Mouse (Mus musculus): ENCODE measurements around the gene Slc12a1. TPM values are rescaled to one million over a fixed set of nuclear protein-coding genes. Genes with fewer than 3 reads are reported as not detected.
"Not testable (repeated sequence)": the region's sequence is repeated elsewhere in the genome, so short reads cannot be mapped to it uniquely, and the experiment has no call there.

Gene Slc12a1
- not detected in 2 replicates for polyA plus RNA-seq (2014; fragmentation: Nextera tagmentation; extraction: Ambion mirVana)

DNA sequence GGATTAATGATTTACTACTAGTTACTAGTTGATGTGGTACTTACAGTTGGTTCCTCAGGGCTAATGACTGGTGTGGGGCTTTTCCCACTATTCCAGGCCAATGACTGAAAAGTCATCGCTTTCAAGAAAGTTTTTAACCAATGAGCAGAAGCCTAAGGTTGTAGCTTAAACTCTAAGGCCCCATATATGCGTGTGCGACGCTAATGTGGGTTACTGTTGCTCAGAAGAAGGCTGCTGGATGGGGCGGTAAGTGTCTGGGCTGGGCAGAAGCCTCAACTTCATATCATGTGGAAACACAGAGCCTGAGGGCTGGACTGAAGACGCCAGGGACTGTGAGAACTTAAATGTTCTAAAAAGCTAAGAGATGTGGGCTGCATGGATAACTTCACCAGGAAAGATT lies at the start of gene Slc12a1:
Gene Slc12a1 (plus strand): TSS at position 118 of the 400 bp plus-strand sequence.
- Histone ChIP-seq H3K4me3 (ENCODE audit: low read depth, low read length) (no peak within 1 kb of the TSS), H3K9me3 (ENCODE audit: control insufficient read depth, low read depth, low read length) (no peaks in the 10 kb centered on the region), H3K4me2 (replicated peaks; ENCODE audit: low read depth, low read length) (no peak within 1 kb of the TSS), H3K27me3 (ENCODE audit: control insufficient read depth, insufficient read depth, low read length) (no peaks in the 10 kb centered on the region), H3K27ac (ENCODE audit: low read length) (no peak within 1 kb of the TSS), H3K36me3 (ENCODE audit: control insufficient read depth, insufficient read depth, low read length) (no peaks in the 10 kb centered on the region), H3K9ac (replicated peaks; ENCODE audit: low read depth, low read length) (no peak within 1 kb of the TSS), H3K4me1 (ENCODE audit: control insufficient read depth, insufficient read depth, low read length) (no peaks in the 10 kb centered on the region)
- no peak for ATAC-seq (ENCODE audit: insufficient number of reproducible peaks, insufficient read depth, low FRiP score, low read depth)
- 81% methylated on average over 6 of the region's 6 CpGs for WGBS

DNA sequence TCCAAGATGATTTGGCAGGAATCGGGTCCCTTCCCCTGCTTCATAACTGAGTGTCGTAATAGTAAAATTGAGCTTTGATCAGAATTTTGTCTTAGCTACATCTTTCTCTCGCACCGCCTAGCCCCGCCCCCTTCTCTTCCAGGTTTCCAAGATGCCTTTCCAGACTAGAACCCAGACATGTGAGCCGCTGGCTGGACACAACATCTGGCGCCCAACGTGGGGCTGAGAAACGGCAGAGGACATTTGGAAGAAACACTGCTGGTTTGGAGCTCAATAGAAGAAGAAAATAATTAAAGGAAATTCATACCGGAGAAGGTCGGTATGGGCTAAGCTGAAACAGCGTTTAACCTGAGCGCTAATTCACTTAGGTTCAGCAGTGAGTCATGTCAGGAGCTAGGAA lies 47.8 kb upstream of the Slc12a1 start:
- H3K27me3 ChIP-seq (ENCODE audit: control insufficient read depth, insufficient read depth, low read length); ATAC-seq (ENCODE audit: insufficient number of reproducible peaks, insufficient read depth, low FRiP score, low read depth); H3K4me2 ChIP-seq (replicated peaks; ENCODE audit: low read depth, low read length); H3K9me3 ChIP-seq (ENCODE audit: control insufficient read depth, low read depth, low read length); H3K4me3 ChIP-seq (ENCODE audit: low read depth, low read length); H3K9ac ChIP-seq (replicated peaks; ENCODE audit: low read depth, low read length); H3K27ac ChIP-seq (ENCODE audit: low read length); H3K4me1 ChIP-seq (ENCODE audit: control insufficient read depth, insufficient read depth, low read length): not testable (repeated sequence)
- H3K36me3 ChIP-seq (ENCODE audit: control insufficient read depth, insufficient read depth, low read length): peaks cover 19% of the 10 kb centered on the region
- WGBS: 98% methylated on average over 13 of the region's 13 CpGs

DNA sequence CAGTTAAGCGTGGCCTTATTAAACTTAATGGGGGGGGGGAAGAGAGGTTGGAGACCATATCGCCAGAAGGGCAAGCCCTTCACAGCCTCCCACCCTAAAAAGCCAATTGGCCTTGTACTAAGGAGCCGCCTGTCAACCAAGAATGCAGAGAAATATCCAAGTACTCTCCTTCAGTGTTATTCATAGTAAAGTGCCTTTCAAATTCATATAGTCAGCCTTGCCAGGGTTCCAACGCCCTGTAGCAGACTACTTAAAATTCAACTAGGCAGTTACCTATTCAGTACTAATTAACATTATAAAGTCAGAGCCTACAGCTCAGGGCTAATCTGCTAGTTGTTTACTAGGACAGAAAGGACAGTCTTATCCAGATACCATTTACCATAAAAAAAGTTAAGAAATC lies 45.8 kb upstream of the Slc12a1 start:
- H3K9me3 ChIP-seq (ENCODE audit: control insufficient read depth, low read depth, low read length); H3K9ac ChIP-seq (replicated peaks; ENCODE audit: low read depth, low read length); ATAC-seq (ENCODE audit: insufficient number of reproducible peaks, insufficient read depth, low FRiP score, low read depth); H3K27me3 ChIP-seq (ENCODE audit: control insufficient read depth, insufficient read depth, low read length); H3K27ac ChIP-seq (ENCODE audit: low read length); H3K4me1 ChIP-seq (ENCODE audit: control insufficient read depth, insufficient read depth, low read length); H3K4me2 ChIP-seq (replicated peaks; ENCODE audit: low read depth, low read length); H3K4me3 ChIP-seq (ENCODE audit: low read depth, low read length): not testable (repeated sequence)
- H3K36me3 ChIP-seq (ENCODE audit: control insufficient read depth, insufficient read depth, low read length): peaks cover 14% of the 10 kb centered on the region
- WGBS: 97% methylated on average over 4 of the region's 4 CpGs

DNA sequence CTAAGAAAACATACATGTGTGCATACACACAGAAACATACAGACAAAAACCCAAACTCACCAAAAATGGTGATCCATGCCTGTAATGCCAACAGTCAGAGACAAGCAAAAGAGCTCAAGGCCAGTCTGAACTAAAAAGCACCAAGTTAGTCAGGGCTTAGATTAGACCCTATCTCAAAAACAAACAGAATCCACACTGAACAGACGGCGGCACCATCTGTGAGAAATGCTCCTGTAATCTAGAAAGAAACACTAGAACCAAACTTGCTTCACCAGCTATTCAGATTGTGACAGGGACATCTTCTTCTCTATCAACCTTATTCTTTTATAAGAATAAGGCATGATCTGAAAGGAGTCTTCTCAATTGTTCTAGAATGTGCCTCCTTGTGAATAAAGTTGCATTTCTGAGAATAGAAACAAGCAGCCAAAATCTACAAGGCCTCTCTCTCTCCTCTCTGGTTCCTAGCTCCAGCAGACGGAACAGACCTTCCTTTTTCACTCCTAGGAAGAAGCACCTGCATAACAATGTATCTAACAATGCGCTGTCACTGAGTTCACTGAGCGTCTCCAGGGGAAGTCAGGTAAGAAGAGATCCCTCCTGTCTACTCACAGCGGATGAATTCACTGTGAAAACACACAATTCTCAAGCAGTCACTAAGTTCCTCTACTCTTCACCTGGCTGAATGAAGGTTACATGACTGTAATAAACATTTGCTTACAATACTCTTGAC lies 32.8 kb upstream of the Slc12a1 start:
- no peak overlapping the region for H3K4me3 ChIP-seq (ENCODE audit: low read depth, low read length)
- peaks cover 9% of the 10 kb centered on the region for H3K36me3 ChIP-seq (ENCODE audit: control insufficient read depth, insufficient read depth, low read length)
- 87% methylated on average over 6 of the region's 6 CpGs for WGBS
- H3K27ac ChIP-seq (ENCODE audit: low read length): no peak overlapping the region
- no peaks in the 10 kb centered on the region for H3K27me3 ChIP-seq (ENCODE audit: control insufficient read depth, insufficient read depth, low read length)
- H3K4me1 ChIP-seq (ENCODE audit: control insufficient read depth, insufficient read depth, low read length): peaks cover 12% of the 10 kb centered on the region; the same call in 1 of the 2 replicates
- no peak for ATAC-seq (ENCODE audit: insufficient number of reproducible peaks, insufficient read depth, low FRiP score, low read depth)
- H3K4me2 ChIP-seq (replicated peaks; ENCODE audit: low read depth, low read length): no peak overlapping the region
- no peaks in the 10 kb centered on the region for H3K9me3 ChIP-seq (ENCODE audit: control insufficient read depth, low read depth, low read length)
- no peak overlapping the region for H3K9ac ChIP-seq (replicated peaks; ENCODE audit: low read depth, low read length)

DNA sequence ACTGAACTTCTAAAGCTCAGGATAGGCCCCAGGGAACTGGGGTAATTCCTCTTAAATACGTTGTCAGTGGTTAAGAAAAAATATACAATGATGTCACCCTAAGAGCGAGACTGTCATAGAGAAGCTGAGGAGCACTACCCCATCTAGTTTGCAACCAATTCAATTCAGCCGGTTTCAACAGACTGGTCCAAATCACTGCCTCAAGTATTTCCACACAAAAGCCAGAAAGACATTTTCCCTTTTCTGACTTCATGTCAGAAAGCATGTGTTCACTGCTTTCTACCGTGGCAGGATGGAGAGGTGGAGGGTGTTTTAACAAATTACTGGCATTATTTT lies 30.0 kb upstream of the Slc12a1 start:
- Histone ChIP-seq H3K9me3 (ENCODE audit: control insufficient read depth, low read depth, low read length) (no peaks in the 10 kb centered on the region), H3K27ac (ENCODE audit: low read length) (peak overlapping the region; percentile 85), H3K9ac (replicated peaks; ENCODE audit: low read depth, low read length) (peak overlapping the region; percentile 89), H3K4me3 (ENCODE audit: low read depth, low read length) (peak overlapping the region; percentile 63), H3K4me1 (ENCODE audit: control insufficient read depth, insufficient read depth, low read length) (peaks cover 12% of the 10 kb centered on the region; the same call in 1 of the 2 replicates), H3K36me3 (ENCODE audit: control insufficient read depth, insufficient read depth, low read length) (no peaks in the 10 kb centered on the region), H3K4me2 (replicated peaks; ENCODE audit: low read depth, low read length) (peak overlapping the region; percentile 60), H3K27me3 (ENCODE audit: control insufficient read depth, insufficient read depth, low read length) (no peaks in the 10 kb centered on the region)
- WGBS: 5% methylated on average over 4 of the region's 4 CpGs
- ATAC-seq (ENCODE audit: insufficient number of reproducible peaks, insufficient read depth, low FRiP score, low read depth): no peak

DNA sequence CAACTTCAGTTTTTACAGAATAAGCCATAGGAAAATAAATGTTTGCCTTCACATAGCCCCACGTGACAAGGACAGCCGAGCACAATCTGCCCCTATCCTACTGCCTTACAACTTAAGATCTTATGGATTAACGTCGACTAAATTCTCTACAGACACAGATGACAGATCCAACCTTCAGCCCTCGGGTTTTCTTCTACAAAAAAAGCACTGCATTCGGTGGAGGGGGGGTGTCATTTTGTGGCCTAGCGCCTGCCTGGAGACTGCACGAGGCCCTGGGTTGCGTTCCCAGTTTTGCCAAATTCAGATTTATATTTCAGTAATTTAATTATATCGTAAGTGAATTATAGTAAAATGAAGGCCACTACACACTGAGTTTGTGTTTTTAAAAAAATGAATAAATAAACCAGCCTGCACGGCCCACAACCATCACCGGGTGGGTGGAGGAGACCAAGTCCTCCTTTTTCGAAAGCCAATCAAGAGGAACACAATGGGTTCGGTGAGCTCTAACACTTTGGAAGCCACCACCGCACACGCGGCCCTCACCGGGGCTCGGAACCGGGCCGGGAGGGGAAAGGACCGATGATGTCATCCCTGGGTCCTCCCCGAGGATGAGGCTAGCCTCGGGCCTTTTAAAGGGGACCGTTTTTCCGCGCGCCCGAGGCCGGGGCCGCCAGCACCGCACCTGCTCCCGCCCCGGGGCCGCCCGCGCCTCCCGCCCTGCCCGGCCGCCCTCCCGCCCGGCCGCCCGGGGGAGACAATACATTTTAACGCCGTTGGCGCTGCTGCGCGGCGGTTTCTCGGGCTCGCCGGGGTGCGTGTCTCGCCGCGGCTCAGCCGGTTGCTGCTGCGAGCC lies 29.5 kb upstream of the Slc12a1 start:
- H3K9me3 ChIP-seq (ENCODE audit: control insufficient read depth, low read depth, low read length): no peaks in the 10 kb centered on the region
- no peaks in the 10 kb centered on the region for H3K27me3 ChIP-seq (ENCODE audit: control insufficient read depth, insufficient read depth, low read length)
- peak overlapping the region; percentile 63 for H3K4me3 ChIP-seq (ENCODE audit: low read depth, low read length)
- under 1% methylated on average over 49 of the region's 59 CpGs for WGBS
- no peaks in the 10 kb centered on the region for H3K36me3 ChIP-seq (ENCODE audit: control insufficient read depth, insufficient read depth, low read length)
- peak; percentile 76 for ATAC-seq (ENCODE audit: insufficient number of reproducible peaks, insufficient read depth, low FRiP score, low read depth)
- peak overlapping the region; percentile 89 for H3K9ac ChIP-seq (replicated peaks; ENCODE audit: low read depth, low read length)
- H3K4me2 ChIP-seq (replicated peaks; ENCODE audit: low read depth, low read length): peak overlapping the region; percentile 60
- peak overlapping the region; percentile 85 for H3K27ac ChIP-seq (ENCODE audit: low read length)
- peaks cover 12% of the 10 kb centered on the region; the same call in 1 of the 2 replicates for H3K4me1 ChIP-seq (ENCODE audit: control insufficient read depth, insufficient read depth, low read length)

DNA sequence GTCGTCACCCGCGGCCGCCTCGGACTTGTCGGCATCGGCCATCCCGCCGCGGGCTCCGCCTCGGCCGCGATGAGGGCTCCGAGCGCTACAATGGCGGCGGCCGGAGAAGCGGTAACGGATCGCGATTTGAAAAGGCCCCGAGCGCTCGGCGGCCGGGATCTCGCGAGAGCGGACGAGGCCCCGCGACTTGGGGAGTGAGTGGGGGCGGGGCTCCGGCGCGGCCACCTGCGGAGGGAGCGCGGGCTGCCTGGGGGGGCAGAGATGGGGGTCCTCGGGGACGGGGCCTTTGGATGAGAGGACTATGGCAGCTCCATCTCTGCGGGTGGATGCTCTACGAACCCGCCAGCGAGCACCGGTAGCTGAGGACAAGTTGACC lies 28.8 kb upstream of the Slc12a1 start, which contains the start of gene Myef2:
Gene Myef2 (minus strand): TSS at position 185 of the 376 bp plus-strand sequence.
- H3K27me3 ChIP-seq (ENCODE audit: control insufficient read depth, insufficient read depth, low read length): no peaks in the 10 kb centered on the region
- H3K4me2 ChIP-seq (replicated peaks; ENCODE audit: low read depth, low read length): peak within 1 kb of the TSS; percentile 60
- H3K9ac ChIP-seq (replicated peaks; ENCODE audit: low read depth, low read length): peak within 1 kb of the TSS; percentile 89
- peak; percentile 89 for ATAC-seq (ENCODE audit: insufficient number of reproducible peaks, insufficient read depth, low FRiP score, low read depth)
- H3K4me3 ChIP-seq (ENCODE audit: low read depth, low read length): peak within 1 kb of the TSS; percentile 63
- no peaks in the 10 kb centered on the region for H3K36me3 ChIP-seq (ENCODE audit: control insufficient read depth, insufficient read depth, low read length)
- WGBS: 1% methylated on average over 37 of the region's 48 CpGs
- H3K4me1 ChIP-seq (ENCODE audit: control insufficient read depth, insufficient read depth, low read length): peaks cover 12% of the 10 kb centered on the region; the same call in 1 of the 2 replicates
- H3K27ac ChIP-seq (ENCODE audit: low read length): peak within 1 kb of the TSS; percentile 85
- H3K9me3 ChIP-seq (ENCODE audit: control insufficient read depth, low read depth, low read length): no peaks in the 10 kb centered on the region

DNA sequence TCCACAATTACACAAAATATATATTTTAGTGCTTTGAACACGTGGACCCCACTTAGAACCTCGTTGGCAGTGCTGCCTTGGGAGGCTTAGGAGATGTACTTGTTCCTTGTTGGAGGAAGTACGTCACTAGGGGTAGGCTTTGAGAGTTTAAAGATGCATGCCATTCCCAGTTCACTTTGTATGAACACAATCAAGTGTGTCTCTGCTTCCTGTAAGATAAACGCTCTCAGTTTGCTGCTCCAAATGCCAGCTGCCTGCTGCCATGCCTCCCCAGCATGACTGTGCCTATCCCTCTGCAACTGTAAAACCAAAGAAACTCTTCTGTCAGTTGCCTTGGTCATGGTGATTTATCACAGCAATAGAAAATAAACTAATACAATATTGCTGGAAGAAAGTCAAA lies 26.5 kb upstream of the Slc12a1 start:
- Histone ChIP-seq H3K4me2 (replicated peaks; ENCODE audit: low read depth, low read length) (no peak overlapping the region), H3K27me3 (ENCODE audit: control insufficient read depth, insufficient read depth, low read length) (no peaks in the 10 kb centered on the region), H3K9me3 (ENCODE audit: control insufficient read depth, low read depth, low read length) (no peaks in the 10 kb centered on the region), H3K36me3 (ENCODE audit: control insufficient read depth, insufficient read depth, low read length) (no peaks in the 10 kb centered on the region), H3K4me1 (ENCODE audit: control insufficient read depth, insufficient read depth, low read length) (peaks cover 11% of the 10 kb centered on the region; the same call in 1 of the 2 replicates), H3K27ac (ENCODE audit: low read length) (no peak overlapping the region), H3K4me3 (ENCODE audit: low read depth, low read length) (no peak overlapping the region), H3K9ac (replicated peaks; ENCODE audit: low read depth, low read length) (no peak overlapping the region)
- no peak for ATAC-seq (ENCODE audit: insufficient number of reproducible peaks, insufficient read depth, low FRiP score, low read depth)
- WGBS: 39% methylated on average over 4 of the region's 4 CpGs

All from stomach, embryonic 14.5 days (tissue).